Mouse (Mus musculus) MEL (cell line): ENCODE measurements around the gene Rab30. TPM values are rescaled to one million over a fixed set of nuclear protein-coding genes. Genes with fewer than 3 reads are reported as not detected.
A peak's percentile ranks its signal among the peaks of the same experiment; 100 is the strongest.

Experiments used
- DNase-seq: peaks from one replicate; pipeline ENCODE4 v3.0.0; 2011; ENCODE audit warnings: low read depth, low spot score
- H3K27ac ChIP-seq: 2 replicates; pipeline ENCODE4 v1.5.1; 2012; ENCODE audit warnings: low read depth, mild to moderate bottlenecking, control low read depth, low read length, moderate library complexity; ENCODE audit not compliant: control insufficient read depth
- H3K27me3 ChIP-seq, 2 experiments: fragments of 150-350 bp in 1 of 2; sonication (generic) in 1 of 2; 2 replicates each; pipeline ENCODE4 v1.6.1; 2012; ENCODE audit warnings: low read length in 2 of 2, mild to moderate bottlenecking in 2 of 2, improper control_type of control experiment in 1 of 2, moderate library complexity in 1 of 2; ENCODE audit not compliant: insufficient read depth in 2 of 2, control insufficient read depth in 1 of 2
- H3K36me3 ChIP-seq, 2 experiments: 2 replicates each; pipeline ENCODE4 v1.6.1; 2012 to 2014; ENCODE audit warnings: low read length in 2 of 2, improper control_type of control experiment in 1 of 2, inconsistent platforms in 1 of 2, mild to moderate bottlenecking in 1 of 2; ENCODE audit not compliant: insufficient read depth in 2 of 2, control insufficient read depth in 1 of 2
- H3K4me1 ChIP-seq, 2 experiments: fragments of 150-350 bp in 1 of 2; sonication (generic) in 1 of 2; 2 replicates each; pipeline ENCODE4 v1.6.1; 2012; ENCODE audit warnings: low read length in 2 of 2, improper control_type of control experiment in 1 of 2, mild to moderate bottlenecking in 1 of 2; ENCODE audit not compliant: insufficient read depth in 2 of 2, control insufficient read depth in 1 of 2
- H3K4me3 ChIP-seq, 2 experiments: fragments of 150-350 bp in 1 of 2; sonication (generic) in 1 of 2; 2 replicates each; pipeline ENCODE4 v1.5.1; 2012; ENCODE audit warnings: low read depth in 2 of 2, low read length in 2 of 2, mild to moderate bottlenecking in 2 of 2, moderate library complexity in 2 of 2, control low read depth in 1 of 2, improper control_type of control experiment in 1 of 2; ENCODE audit not compliant: control insufficient read depth in 1 of 2, insufficient read depth in 1 of 2
- H3K79me2 ChIP-seq: 2 replicates; pipeline ENCODE4 v1.6.1; 2012; ENCODE audit warnings: mild to moderate bottlenecking, low read length, moderate library complexity; ENCODE audit not compliant: control insufficient read depth, poor library complexity, insufficient read depth
- H3K9ac ChIP-seq: 2 replicates; pipeline ENCODE4 v1.6.1; 2012; ENCODE audit warnings: low read depth, mild to moderate bottlenecking, control low read depth, low read length, moderate library complexity; ENCODE audit not compliant: control insufficient read depth, poor library complexity, severe bottlenecking
- H3K9me3 ChIP-seq: fragments of 150-350 bp; sonication (generic); replicated peaks from 2 replicates; pipeline ENCODE4 v1.6.1; 2012; ENCODE audit warnings: mild to moderate bottlenecking, low read length, improper control_type of control experiment, moderate library complexity; ENCODE audit not compliant: insufficient read depth
- CHD2 ChIP-seq: IDR thresholded peaks from 2 replicates; pipeline ENCODE4 v1.6.1; 2011; ENCODE audit warnings: low read length, improper control_type of control experiment
- EP300 ChIP-seq, 2 experiments: IDR thresholded peaks; 2 replicates each; pipeline ENCODE4 v1.6.1; 2011; ENCODE audit warnings: improper control_type of control experiment in 2 of 2, low read length in 2 of 2, low read depth in 1 of 2, mild to moderate bottlenecking in 1 of 2
- ETS1 ChIP-seq: IDR thresholded peaks from 2 replicates; pipeline ENCODE4 v1.6.1; 2012; ENCODE audit warnings: low read depth, mild to moderate bottlenecking, inconsistent platforms, low read length, improper control_type of control experiment, moderate library complexity
- GABPA ChIP-seq: IDR thresholded peaks from 2 replicates; pipeline ENCODE4 v1.6.1; 2012; ENCODE audit warnings: low read depth, mild to moderate bottlenecking, inconsistent platforms, low read length, improper control_type of control experiment, moderate library complexity
- GATA1 ChIP-seq: IDR thresholded peaks from 2 replicates; pipeline ENCODE4 v1.6.1; 2011; ENCODE audit warnings: low read depth, low read length, improper control_type of control experiment
- HCFC1 ChIP-seq: IDR thresholded peaks from 2 replicates; pipeline ENCODE4 v1.6.1; 2012; ENCODE audit warnings: low read depth, mild to moderate bottlenecking, inconsistent platforms, low read length, improper control_type of control experiment, moderate library complexity
- JUND ChIP-seq: IDR thresholded peaks from 2 replicates; pipeline ENCODE4 v1.6.1; 2011; ENCODE audit warnings: low read depth, mild to moderate bottlenecking, improper control_type of control experiment, low read length
- KAT2A ChIP-seq: conservative IDR thresholded peaks from 2 replicates; pipeline ENCODE4 v1.6.1; 2012; ENCODE audit warnings: low read depth, low read length, improper control_type of control experiment, inconsistent platforms
- MAFK ChIP-seq: IDR thresholded peaks from 2 replicates; pipeline ENCODE4 v1.6.1; 2011; ENCODE audit warnings: low read depth, mild to moderate bottlenecking, low read length, improper control_type of control experiment, borderline replicate concordance
- MAX ChIP-seq: IDR thresholded peaks from 2 replicates; pipeline ENCODE4 v1.6.1; 2011; ENCODE audit warnings: low read length, improper control_type of control experiment
- MXI1 ChIP-seq: IDR thresholded peaks from 2 replicates; pipeline ENCODE4 v1.6.1; 2011; ENCODE audit warnings: mild to moderate bottlenecking, low read depth, low read length, improper control_type of control experiment
- MYB ChIP-seq: IDR thresholded peaks from 2 replicates; pipeline ENCODE4 v1.6.1; 2011; ENCODE audit warnings: mild to moderate bottlenecking, low read depth, low read length, improper control_type of control experiment
- MYC ChIP-seq: IDR thresholded peaks from 2 replicates; pipeline ENCODE4 v1.6.1; 2011; ENCODE audit warnings: low read depth, mild to moderate bottlenecking, low read length, improper control_type of control experiment, moderate library complexity
- NELFE ChIP-seq: IDR thresholded peaks from 2 replicates; pipeline ENCODE4 v1.6.1; 2011; ENCODE audit warnings: low read depth, low read length, improper control_type of control experiment
- POLR2A ChIP-seq, 2 experiments: IDR thresholded peaks; 2 replicates each; pipeline ENCODE4 v1.6.1; 2011 to 2012; ENCODE audit warnings: low read length in 2 of 2, mild to moderate bottlenecking in 2 of 2, control low read depth in 1 of 2, improper control_type of control experiment in 1 of 2, low read depth in 1 of 2, moderate library complexity in 1 of 2; ENCODE audit not compliant: control insufficient read depth in 1 of 2, insufficient read depth in 1 of 2, poor library complexity in 1 of 2
- POLR2AphosphoS5 ChIP-seq: IDR thresholded peaks from 2 replicates; pipeline ENCODE4 v1.6.1; 2012; ENCODE audit warnings: low read depth, borderline replicate concordance, mild to moderate bottlenecking, inconsistent platforms, low read length, moderate library complexity, mixed read lengths
- SIN3A ChIP-seq: IDR thresholded peaks from 2 replicates; pipeline ENCODE4 v1.6.1; 2012; ENCODE audit warnings: low read length, improper control_type of control experiment, inconsistent platforms
- TAL1 ChIP-seq: IDR thresholded peaks from 2 replicates; pipeline ENCODE4 v1.6.1; 2012; ENCODE audit warnings: mild to moderate bottlenecking, inconsistent platforms, low read length, moderate library complexity, mixed read lengths
- TBP ChIP-seq: IDR thresholded peaks from 2 replicates; pipeline ENCODE4 v1.8.0; 2011; ENCODE audit warnings: low read depth, low read length, improper control_type of control experiment
- USF1 ChIP-seq: IDR thresholded peaks from 2 replicates; pipeline ENCODE4 v1.6.1; 2014; ENCODE audit warnings: low read depth, mild to moderate bottlenecking, inconsistent platforms, low read length, improper control_type of control experiment, moderate library complexity
- ZKSCAN1 ChIP-seq: IDR thresholded peaks from 2 replicates; pipeline ENCODE4 v1.6.1; 2012; ENCODE audit warnings: low read depth, mild to moderate bottlenecking, inconsistent platforms, low read length, improper control_type of control experiment, moderate library complexity
- ZMIZ1 ChIP-seq: IDR thresholded peaks from 2 replicates; pipeline ENCODE4 v1.6.1; 2012; ENCODE audit warnings: low read depth, mild to moderate bottlenecking, inconsistent platforms, low read length, improper control_type of control experiment, moderate library complexity
- ZNF384 ChIP-seq: IDR thresholded peaks from 2 replicates; pipeline ENCODE4 v1.6.1; 2012; ENCODE audit warnings: low read depth, mild to moderate bottlenecking, inconsistent platforms, low read length, improper control_type of control experiment
- polyA plus RNA-seq, 2 experiments: library from polyadenylated mRNA; stranded (reverse) in 1 of 2; unstranded in 1 of 2; fragments of >175 nt in 1 of 2; fragments of >200 nt in 1 of 2; gene quantifications; 2 replicates each; pipeline versions ENCODE4 v1.2.1 to v1.2.4; 2012; ENCODE audit warnings: low replicate concordance in 2 of 2, low read depth in 1 of 2; ENCODE audit not compliant: insufficient read length in 2 of 2, insufficient read depth in 1 of 2, missing spikeins in 1 of 2
- total RNA-seq: library from RNA; depleted of rRNA; stranded (reverse); fragments of 300-350 nt; gene quantifications from 2 replicates; pipeline ENCODE4 v1.2.3, GENCODE M21; 2012

The Rab30 gene
- total and polyA plus RNA-seq, 3 experiments = 1.3 TPM; not detected in 1

GRCm38 (mm10) chr7:92874761-92875408 lies 133.5 kb downstream of the Rab30 start (continued):
- TF ChIP-seq JUND (no peak), ZKSCAN1 (no peak), NELFE (peak; percentile 86)

- H3K27ac ChIP-seq = peak overlapping the region; percentile 81
- DNase-seq = peak; percentile 76
- H3K79me2 ChIP-seq = peaks cover 18% of the 10 kb centered on the region
- H3K27me3 ChIP-seq = no peaks in the 10 kb centered on the region
- TF ChIP-seq HCFC1 = no peak
- peak; percentile 40; the same call in 1 of the 2 replicates for TF ChIP-seq MXI1
- H3K36me3 ChIP-seq = peaks cover 0 to 33% of the 10 kb centered on the region in 2 experiments; a peak in 2 of 4 replicates
- H3K4me3 ChIP-seq = peak overlapping the region; percentile 77 to 93
- no peaks in the 10 kb centered on the region for H3K9me3 ChIP-seq
- peak overlapping the region; percentile 84 for H3K9ac ChIP-seq
- peaks cover 7 to 18% of the 10 kb centered on the region in 2 experiments for H3K4me1 ChIP-seq
Measured at GRCm38 (mm10) chr7:92876066-92876465, 134.7 kb downstream of the Rab30 start.

- Histone ChIP-seq H3K27ac (peak overlapping the region; percentile 81), H3K4me1 (peaks cover 2 to 14% of the 10 kb centered on the region in 2 experiments)
- no peak for TF ChIP-seq MAFK
- no peak for TF ChIP-seq ZMIZ1
- TF ChIP-seq MYC = 0 out of 2 replicates have a peak, but pooled peaks have one; percentile 58
- TF ChIP-seq GATA1 = no peak
- no peak for TF ChIP-seq KAT2A
- no peak for TF ChIP-seq MYB
- TF ChIP-seq USF1 = no peak
- TF ChIP-seq ETS1 = peak; percentile 22; the same call in 1 of the 2 replicates
- peak; percentile 39; the same call in 1 of the 2 replicates for TF ChIP-seq MXI1
- peak; percentile 54; the same call in 1 of the 2 replicates for TF ChIP-seq ZNF384
- TF ChIP-seq TAL1 = no peak
- TF ChIP-seq HCFC1 = 0 out of 2 replicates have a peak, but pooled peaks have one; percentile 26
- TF ChIP-seq GABPA = no peak
- no peak for TF ChIP-seq POLR2AphosphoS5
- peak in 1 of 2 experiments; percentile 54; a peak in 1 of 4 replicates for TF ChIP-seq POLR2A (IDR thresholded peaks at IDR 0.05; ENCODE audit: control insufficient read depth in 1 of 2, insufficient read depth in 1 of 2, low read depth in 1 of 2, low read length in 2 of 2, poor library complexity in 1 of 2)
- TF ChIP-seq MAX = no peak
- peak; percentile 38 for TF ChIP-seq SIN3A
- peak; percentile 48; the same call in 1 of the 2 replicates for TF ChIP-seq NELFE
- TF ChIP-seq CHD2 = no peak
- peak in 1 of 2 experiments; percentile 54; a peak in 1 of 4 replicates for TF ChIP-seq EP300 (IDR thresholded peaks at IDR 0.05; ENCODE audit: low read depth in 1 of 2, low read length in 2 of 2)
- TF ChIP-seq TBP = peak; percentile 65; the same call in 1 of the 2 replicates
Measured at GRCm38 (mm10) chr7:92876538-92876937, 135.1 kb downstream of the Rab30 start.

More at GRCm38 (mm10) chr7:92876538-92876937, 135.1 kb downstream of the Rab30 start:
- H3K9me3 ChIP-seq = no peaks in the 10 kb centered on the region
- H3K4me3 ChIP-seq = peak overlapping the region; percentile 77 to 93
- DNase-seq = peak; percentile 80
- H3K79me2 ChIP-seq = peaks cover 15% of the 10 kb centered on the region
- H3K9ac ChIP-seq = peak overlapping the region; percentile 84
- no peaks in the 10 kb centered on the region for H3K27me3 ChIP-seq
- peaks cover 0 to 29% of the 10 kb centered on the region in 2 experiments; a peak in 2 of 4 replicates for H3K36me3 ChIP-seq
